Mouse (Mus musculus) heart, adult 2 months (tissue): ENCODE measurements around the gene Olfr1294. TPM values are rescaled to one million over a fixed set of nuclear protein-coding genes. Genes with fewer than 3 reads are reported as not detected.

ENCODE experiments used
- DNase-seq, 2 experiments: peaks; one replicate each; pipeline ENCODE4 v3.0.0; 2021
- H3K27ac ChIP-seq: fragments of 200-600 bp; 2 replicates; pipeline ENCODE4 v1.8.1; 2022
- H3K27me3 ChIP-seq: fragments of 200-500 bp; 2 replicates; pipeline ENCODE4 v1.6.1; 2012; ENCODE audit warnings: mild to moderate bottlenecking, low read length, inconsistent platforms, mixed read lengths; ENCODE audit not compliant: control insufficient read depth, insufficient read depth
- H3K36me3 ChIP-seq: fragments of 200-500 bp; 2 replicates; pipeline ENCODE4 v1.6.1; 2012; ENCODE audit warnings: low read length, inconsistent platforms; ENCODE audit not compliant: control insufficient read depth, insufficient read depth
- H3K4me1 ChIP-seq: fragments of 200-500 bp; 2 replicates; pipeline ENCODE4 v1.6.1; 2011; ENCODE audit warnings: low read length; ENCODE audit not compliant: control insufficient read depth, insufficient read depth
- H3K4me3 ChIP-seq: fragments of 200-600 bp; 2 replicates; pipeline ENCODE4 v1.8.1; 2022
- H3K79me2 ChIP-seq: fragments of 200-500 bp; replicated peaks from 2 replicates; pipeline ENCODE4 v1.6.1; 2012; ENCODE audit warnings: mild to moderate bottlenecking, inconsistent platforms, low read length, moderate library complexity, mixed read lengths; ENCODE audit not compliant: control insufficient read depth, insufficient read depth
- H3K9ac ChIP-seq: fragments of 200-500 bp; 2 replicates; pipeline ENCODE4 v1.6.1; 2012; ENCODE audit warnings: low read depth, mild to moderate bottlenecking, control low read depth, inconsistent platforms, low read length, mixed read lengths
- CTCF ChIP-seq: fragments of 200-600 bp; IDR thresholded peaks from 2 replicates; pipeline ENCODE4 v1.8.1; 2022; ENCODE audit warnings: antibody characterized with exemption, mild to moderate bottlenecking, moderate library complexity
- EP300 ChIP-seq: fragments of 200-500 bp; IDR thresholded peaks from 2 replicates; pipeline ENCODE4 v1.6.1; 2011; ENCODE audit warnings: low read depth, low read length, control low read depth; ENCODE audit not compliant: insufficient read depth
- POLR2A ChIP-seq: fragments of 200-500 bp; IDR thresholded peaks from 2 replicates; pipeline ENCODE4 v1.6.1; 2011; ENCODE audit warnings: mild to moderate bottlenecking, low read depth, low read length, control low read depth; ENCODE audit not compliant: insufficient read depth
- WGBS: fragments of 180-500 bp; shearing (Covaris S2); methylation state at CpG from one replicate; pipeline ENCODE4 v1.1.7; 2018; 5-methylcytosine and 5-hydroxymethylcytosine counted together
- intact Hi-C: fragments of 180-260 bp; cut with DNase I; formaldehyde crosslinking; loops from one replicate; pipeline ENCODE4 v1.15.1; 2025
- long read RNA-seq: library from polyadenylated mRNA; stranded (forward); transcript quantifications from one replicate; pipeline ENCODE4 v2.0.0, GENCODE M21; 2021
- polyA plus RNA-seq: library from polyadenylated mRNA; depleted of rRNA; stranded (reverse); fragments of >200 nt; gene quantifications from 2 replicates; pipeline ENCODE4 v1.2.3, GENCODE M21; 2012; rRNA removed
- total RNA-seq, 2 experiments: library from RNA; stranded (reverse); gene quantifications; 2 replicates each; pipeline ENCODE4 v1.2.3; 2021

The Olfr1294 gene
- not detected for total RNA-seq
- not detected in 2 replicates for polyA plus RNA-seq
- long read RNA-seq: 0 reads

- Histone ChIP-seq H3K27me3 (no peaks in the 10 kb centered on the region), H3K36me3 (no peaks in the 10 kb centered on the region), H3K4me3 (no peak within 1 kb of the TSS), H3K9ac (no peak within 1 kb of the TSS), H3K4me1 (no peaks in the 10 kb centered on the region), H3K79me2 (no peaks in the 10 kb centered on the region), H3K27ac (no peak within 1 kb of the TSS)
- intact Hi-C loops: no loop called here
- no peak for DNase-seq
- TF ChIP-seq POLR2A (no peak), CTCF (no peak), EP300 (no peak)
- 42% methylated on average over 1 of the region's 1 CpGs for WGBS
Measured at GRCm38 (mm10) chr2:111540191-111540590, at the start of gene Olfr1294. Olfr1294 (minus strand) TSS chr2:111540291.

GRCm38 (mm10) chr2:111569581-111569980 is 29.5 kb upstream of the Olfr1294 start, which contains the start of gene Olfr1295:
Olfr1295 (minus strand) TSS chr2:111569681.
- Histone ChIP-seq H3K36me3 (no peaks in the 10 kb centered on the region), H3K9ac (no peak within 1 kb of the TSS), H3K79me2 (no peaks in the 10 kb centered on the region), H3K27ac (no peak within 1 kb of the TSS), H3K4me1 (no peaks in the 10 kb centered on the region), H3K27me3 (no peaks in the 10 kb centered on the region), H3K4me3 (no peak within 1 kb of the TSS)
- no peak for DNase-seq
- TF ChIP-seq POLR2A (no peak), CTCF (no peak), EP300 (no peak)
- intact Hi-C loops: no loop called here

- DNase-seq: no peak
- Histone ChIP-seq H3K4me3 (no peak within 1 kb of the TSS), H3K4me1 (no peaks in the 10 kb centered on the region), H3K9ac (no peak within 1 kb of the TSS), H3K36me3 (no peaks in the 10 kb centered on the region), H3K79me2 (no peaks in the 10 kb centered on the region), H3K27ac (no peak within 1 kb of the TSS), H3K27me3 (no peaks in the 10 kb centered on the region)
- intact Hi-C loops: no loop called here
- TF ChIP-seq EP300 (no peak), POLR2A (no peak), CTCF (no peak)
- 68% methylated on average over 1 of the region's 1 CpGs for WGBS
Measured at GRCm38 (mm10) chr2:111524903-111525302, 15.2 kb downstream of the Olfr1294 start, which contains the start of gene Olfr1293-ps. Olfr1293-ps (plus strand) TSS chr2:111525203.

- DNase-seq: no peak
- H3K27me3 ChIP-seq: no peaks in the 10 kb centered on the region
- no peak overlapping the region for H3K4me3 ChIP-seq
- TF ChIP-seq POLR2A (no peak), CTCF (no peak), EP300 (no peak)
- H3K79me2 ChIP-seq: no peaks in the 10 kb centered on the region
- intact Hi-C loops: no loop called here
- WGBS: 79% methylated on average over 10 of the region's 10 CpGs
- H3K4me1 ChIP-seq: no peaks in the 10 kb centered on the region
- H3K36me3 ChIP-seq: no peaks in the 10 kb centered on the region
- H3K9ac ChIP-seq: no peak overlapping the region
- no peak overlapping the region for H3K27ac ChIP-seq
Measured at GRCm38 (mm10) chr2:111517451-111517850, 22.6 kb downstream of the Olfr1294 start.

GRCm38 (mm10) chr2:111496880-111497279 is 43.2 kb downstream of the Olfr1294 start, which contains the start of gene Olfr1291-ps1:
Olfr1291-ps1 (plus strand) TSS chr2:111497180.
- TF ChIP-seq CTCF (no peak), POLR2A (no peak), EP300 (no peak)
- intact Hi-C loops: no loop called here
- Histone ChIP-seq H3K36me3 (no peaks in the 10 kb centered on the region), H3K9ac (no peak within 1 kb of the TSS), H3K4me1 (no peaks in the 10 kb centered on the region), H3K4me3 (no peak within 1 kb of the TSS), H3K27me3 (no peaks in the 10 kb centered on the region), H3K27ac (no peak within 1 kb of the TSS), H3K79me2 (no peaks in the 10 kb centered on the region)
- 76% methylated on average over 3 of the region's 3 CpGs for WGBS
- DNase-seq: no peak

- no peak for TF ChIP-seq POLR2A
- TF ChIP-seq EP300: no peak
- no peak for TF ChIP-seq CTCF
Measured at GRCm38 (mm10) chr2:111493729-111494128, 46.4 kb downstream of the Olfr1294 start, which contains the start of gene Olfr1290. Olfr1290 (minus strand) TSS chr2:111493829.

More at GRCm38 (mm10) chr2:111493729-111494128, 46.4 kb downstream of the Olfr1294 start, which contains the start of gene Olfr1290:
- DNase-seq: no peak
- no peak within 1 kb of the TSS for H3K9ac ChIP-seq
- H3K4me1 ChIP-seq: no peaks in the 10 kb centered on the region
- no peaks in the 10 kb centered on the region for H3K27me3 ChIP-seq
- H3K36me3 ChIP-seq: no peaks in the 10 kb centered on the region
- intact Hi-C loops: no loop called here
- H3K27ac ChIP-seq: no peak within 1 kb of the TSS
- no peak within 1 kb of the TSS for H3K4me3 ChIP-seq
- no peaks in the 10 kb centered on the region for H3K79me2 ChIP-seq
- 59% methylated on average over 5 of the region's 5 CpGs for WGBS

Other genes starting within 250 kb of the Olfr1294 start
- gene Olfr1279, start 239.7 kb downstream of the Olfr1294 start, total RNA-seq: not detected
- not detected in 2 replicates for gene Olfr1279, start 239.7 kb downstream of the Olfr1294 start, polyA plus RNA-seq
- gene Olfr1280, start 226.3 kb downstream of the Olfr1294 start, total RNA-seq: not detected
- not detected in 2 replicates for gene Olfr1280, start 226.3 kb downstream of the Olfr1294 start, polyA plus RNA-seq
- not detected for gene Olfr1281, start 213.8 kb downstream of the Olfr1294 start, total RNA-seq
- gene Olfr1281, start 213.8 kb downstream of the Olfr1294 start, polyA plus RNA-seq: not detected in 2 replicates
- not detected for gene Olfr1282, start 204.2 kb downstream of the Olfr1294 start, total RNA-seq
- not detected in 2 replicates for gene Olfr1282, start 204.2 kb downstream of the Olfr1294 start, polyA plus RNA-seq
- not detected for gene Olfr1283, start 173.5 kb downstream of the Olfr1294 start, total RNA-seq
- gene Olfr1283, start 173.5 kb downstream of the Olfr1294 start, polyA plus RNA-seq: not detected in 2 replicates
- gene Olfr1284, start 164.8 kb downstream of the Olfr1294 start, total RNA-seq: not detected
- not detected in 2 replicates for gene Olfr1284, start 164.8 kb downstream of the Olfr1294 start, polyA plus RNA-seq
- gene Olfr1286, start 117.2 kb downstream of the Olfr1294 start, total RNA-seq: not detected
- gene Olfr1286, start 117.2 kb downstream of the Olfr1294 start, polyA plus RNA-seq: not detected in 2 replicates
- gene Olfr1287, start 91.1 kb downstream of the Olfr1294 start, total RNA-seq: not detected
- not detected in 2 replicates for gene Olfr1287, start 91.1 kb downstream of the Olfr1294 start, polyA plus RNA-seq
- gene Olfr1288, start 66.2 kb downstream of the Olfr1294 start, total RNA-seq: not detected
- gene Olfr1288, start 66.2 kb downstream of the Olfr1294 start, polyA plus RNA-seq: not detected in 2 replicates
- gene Olfr1289, start 59.5 kb downstream of the Olfr1294 start, total RNA-seq: not detected
- not detected in 2 replicates for gene Olfr1289, start 59.5 kb downstream of the Olfr1294 start, polyA plus RNA-seq
- not detected for gene Olfr1290, start 46.5 kb downstream of the Olfr1294 start, total RNA-seq
- not detected in 2 replicates for gene Olfr1290, start 46.5 kb downstream of the Olfr1294 start, polyA plus RNA-seq
- not detected for gene Olfr1291-ps1, start 43.1 kb downstream of the Olfr1294 start, total RNA-seq
- gene Olfr1291-ps1, start 43.1 kb downstream of the Olfr1294 start, polyA plus RNA-seq: not detected in 2 replicates
- gene Olfr1293-ps, start 15.1 kb downstream of the Olfr1294 start, total RNA-seq: not detected
- not detected in 2 replicates for gene Olfr1293-ps, start 15.1 kb downstream of the Olfr1294 start, polyA plus RNA-seq
- gene Olfr1295, start 29.4 kb upstream of the Olfr1294 start, total RNA-seq: not detected
- not detected in 2 replicates for gene Olfr1295, start 29.4 kb upstream of the Olfr1294 start, polyA plus RNA-seq
- gene Olfr1297, start 86.2 kb upstream of the Olfr1294 start, total RNA-seq: not detected
- not detected in 2 replicates for gene Olfr1297, start 86.2 kb upstream of the Olfr1294 start, polyA plus RNA-seq
- gene Olfr1298, start 108.9 kb upstream of the Olfr1294 start, total RNA-seq: not detected
- gene Olfr1298, start 108.9 kb upstream of the Olfr1294 start, polyA plus RNA-seq: not detected in 2 replicates
- gene Olfr1299, start 121.1 kb upstream of the Olfr1294 start, total RNA-seq: not detected
- not detected in 2 replicates for gene Olfr1299, start 121.1 kb upstream of the Olfr1294 start, polyA plus RNA-seq
- gene Olfr1301, start 210.7 kb upstream of the Olfr1294 start, total RNA-seq: not detected
- gene Olfr1301, start 210.7 kb upstream of the Olfr1294 start, polyA plus RNA-seq: not detected in 2 replicates
- gene Olfr1302, start 237.1 kb upstream of the Olfr1294 start, total RNA-seq: not detected
- gene Olfr1302, start 237.1 kb upstream of the Olfr1294 start, polyA plus RNA-seq: not detected in 2 replicates